Mouse (Mus musculus) heart, adult 11 months (tissue): ENCODE measurements around the gene Dapk2.

Experiments used
- DNase-seq: peaks from one replicate; pipeline ENCODE4 v3.0.0; 2022

Dapk2 gene

DNA sequence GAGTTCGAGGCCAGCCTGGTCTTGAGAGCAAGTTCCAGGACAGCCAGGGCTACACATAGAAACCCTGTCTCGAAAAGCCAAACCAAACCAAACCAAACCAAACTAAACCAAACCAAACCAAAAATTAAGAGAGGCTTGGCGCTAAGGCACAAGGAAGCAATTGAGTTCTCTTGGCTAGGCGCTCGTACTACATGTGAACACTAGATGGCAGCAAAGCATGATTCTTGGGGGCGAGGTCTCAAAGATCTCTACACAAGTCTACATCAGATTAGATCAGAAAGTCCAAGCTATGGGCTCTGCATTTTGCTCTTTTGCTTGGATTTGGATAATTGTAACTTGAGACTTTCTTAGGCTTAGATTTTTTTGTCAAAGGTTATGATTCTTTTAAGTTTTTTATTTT is 13.8 kb upstream of the Dapk2 start:
- DNase-seq = peak; percentile 87

DNA sequence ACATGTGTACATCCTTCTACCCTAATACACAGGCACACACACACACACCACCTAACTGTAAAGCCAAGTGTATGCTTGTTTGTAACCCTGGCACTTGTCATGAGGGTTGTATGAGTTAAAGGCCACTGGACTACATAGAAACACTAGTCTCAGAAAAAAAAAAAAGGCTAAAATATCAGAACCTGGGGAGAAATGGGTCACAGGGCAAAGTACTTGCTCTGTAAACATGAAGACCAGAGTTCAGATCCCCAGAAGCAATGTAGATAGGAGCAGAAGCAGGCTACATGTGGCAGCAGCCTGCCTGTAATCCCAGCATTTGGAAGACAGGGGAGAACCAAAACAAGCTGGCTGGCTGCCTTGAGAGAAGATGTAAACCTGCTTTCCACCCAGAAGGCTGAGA is 11.9 kb upstream of the Dapk2 start:
- no peak for DNase-seq

DNA sequence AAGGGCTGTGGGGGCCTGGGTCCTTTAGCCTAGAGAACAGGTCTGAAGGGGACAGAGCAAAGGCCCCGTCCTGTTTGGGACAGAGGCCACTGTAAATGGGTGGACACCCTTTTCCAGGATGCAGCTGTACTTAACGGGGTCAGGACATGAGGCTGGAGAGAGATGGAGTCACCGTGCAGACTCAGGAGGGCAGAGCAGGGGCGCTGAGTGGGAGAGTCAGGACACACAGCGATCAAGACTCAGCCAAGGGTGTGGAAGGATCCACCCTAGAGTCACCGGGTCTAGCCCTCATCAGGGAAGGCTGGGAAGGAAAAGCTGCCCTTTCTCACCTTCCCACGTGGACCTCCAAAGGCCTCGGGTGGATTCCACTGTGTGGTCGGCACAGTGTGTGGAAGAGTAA is 6.0 kb upstream of the Dapk2 start:
- DNase-seq = peak; percentile 93

DNA sequence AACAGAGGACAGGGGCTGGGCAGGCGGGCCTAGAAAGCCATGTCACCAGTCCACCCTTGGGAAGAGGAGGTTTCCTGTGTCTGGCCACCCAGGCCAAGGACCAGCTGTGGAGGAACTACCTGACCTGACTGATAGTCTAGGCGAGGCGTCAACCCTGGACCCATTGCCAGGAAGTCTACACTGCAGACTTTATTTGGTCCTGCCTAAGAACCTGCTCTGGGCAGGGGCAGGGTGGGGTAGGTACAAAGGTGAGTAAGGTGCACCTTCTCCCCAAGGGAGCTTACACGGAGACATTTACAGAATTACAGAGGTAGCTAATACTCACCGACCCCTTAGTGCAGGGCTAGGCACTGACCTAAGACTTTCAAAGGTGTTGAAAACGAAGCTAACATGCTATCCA is 4.4 kb upstream of the Dapk2 start:
- no peak for DNase-seq

DNA sequence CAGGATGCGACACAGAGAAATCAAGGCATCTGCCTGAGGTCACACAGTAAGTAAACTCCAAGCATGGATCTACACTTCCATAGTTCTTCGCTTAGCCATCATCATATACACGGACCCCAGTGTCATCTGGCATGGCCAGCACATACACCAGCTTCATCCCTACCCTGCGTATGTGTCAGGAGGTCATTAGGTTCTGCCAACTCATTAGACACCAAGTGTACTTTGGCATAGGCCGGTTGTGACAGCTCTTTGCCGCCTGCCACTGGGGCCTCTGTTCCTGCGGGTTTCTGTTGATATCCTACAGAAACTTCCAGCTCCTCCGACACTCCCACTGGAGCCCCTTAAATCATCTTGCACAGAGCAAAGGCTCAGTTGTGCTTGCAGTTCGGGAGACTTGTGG is 4.0 kb upstream of the Dapk2 start:
- no peak for DNase-seq

DNA sequence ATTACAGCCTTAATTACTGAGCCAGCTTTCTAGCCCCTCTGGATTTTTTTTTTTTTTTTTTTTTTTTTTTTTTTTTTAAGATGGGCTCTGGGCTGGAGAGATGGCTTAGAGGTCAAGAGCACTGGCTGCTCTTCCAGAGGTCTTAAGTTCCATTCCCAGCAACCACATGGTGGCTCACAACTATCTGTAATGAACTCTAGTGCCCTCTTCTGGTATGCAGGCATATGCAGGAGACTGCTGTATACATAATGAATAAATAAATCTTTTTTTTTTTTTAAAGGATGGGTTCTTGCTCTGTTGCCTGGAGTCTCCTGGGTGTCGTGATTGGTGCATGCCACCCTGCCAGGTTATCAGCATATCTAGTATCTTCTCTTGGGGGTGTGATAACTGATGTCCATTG is 2.5 kb upstream of the Dapk2 start:
- no peak for DNase-seq

- DNase-seq = peak; percentile 83
Measured at GRCm38 (mm10) chr9:66158885-66159430, 935 bp downstream of the Dapk2 start.

GRCm38 (mm10) chr9:66160155-66160554 is 2.1 kb downstream of the Dapk2 start:
- no peak for DNase-seq

GRCm38 (mm10) chr9:66162995-66163394 is 5.0 kb downstream of the Dapk2 start:
- peak; percentile 96 for DNase-seq

DNA sequence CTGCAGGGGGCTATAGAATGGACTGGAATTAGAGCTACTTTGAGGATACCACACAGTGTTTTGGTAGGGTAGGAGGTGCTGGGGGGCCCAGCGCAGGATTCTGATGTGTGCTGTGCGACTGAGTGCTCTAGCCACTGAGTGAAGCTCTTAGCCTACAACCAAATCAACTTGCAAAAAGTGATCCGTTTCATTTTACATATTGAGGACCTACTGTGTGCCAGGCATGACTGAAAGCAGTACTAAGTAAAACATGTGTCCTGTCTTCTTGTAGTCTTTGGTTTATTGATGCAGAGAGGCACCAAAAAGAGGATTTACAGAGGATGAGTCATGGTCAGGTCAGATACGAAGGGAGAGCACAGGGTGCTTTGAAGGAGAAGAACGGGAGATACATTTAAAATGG is 9.2 kb downstream of the Dapk2 start:
- no peak for DNase-seq

DNA sequence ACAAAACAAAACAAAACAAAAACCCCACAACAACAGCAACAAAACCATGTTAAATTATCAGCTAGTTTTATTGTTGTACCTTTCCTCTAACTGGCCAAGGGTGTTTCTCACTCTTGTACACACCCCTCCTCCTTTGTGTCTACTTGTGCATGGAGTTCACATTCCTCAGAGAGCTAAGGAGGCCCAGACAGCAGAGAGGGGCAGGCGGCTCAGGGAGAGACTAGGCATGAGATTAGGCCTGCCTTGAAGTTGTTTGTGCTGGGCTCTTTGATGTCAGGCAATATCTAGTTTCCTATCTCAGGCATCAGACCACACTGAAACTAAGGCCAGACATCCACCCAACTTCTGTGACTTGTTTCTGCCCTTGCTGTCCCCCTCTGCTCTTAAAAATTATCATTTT is 10.2 kb downstream of the Dapk2 start:
- no peak for DNase-seq

GRCm38 (mm10) chr9:66170506-66170905 is 12.5 kb downstream of the Dapk2 start:
- DNase-seq = no peak

GRCm38 (mm10) chr9:66171275-66171921 is 13.4 kb downstream of the Dapk2 start:
- no peak for DNase-seq

DNA sequence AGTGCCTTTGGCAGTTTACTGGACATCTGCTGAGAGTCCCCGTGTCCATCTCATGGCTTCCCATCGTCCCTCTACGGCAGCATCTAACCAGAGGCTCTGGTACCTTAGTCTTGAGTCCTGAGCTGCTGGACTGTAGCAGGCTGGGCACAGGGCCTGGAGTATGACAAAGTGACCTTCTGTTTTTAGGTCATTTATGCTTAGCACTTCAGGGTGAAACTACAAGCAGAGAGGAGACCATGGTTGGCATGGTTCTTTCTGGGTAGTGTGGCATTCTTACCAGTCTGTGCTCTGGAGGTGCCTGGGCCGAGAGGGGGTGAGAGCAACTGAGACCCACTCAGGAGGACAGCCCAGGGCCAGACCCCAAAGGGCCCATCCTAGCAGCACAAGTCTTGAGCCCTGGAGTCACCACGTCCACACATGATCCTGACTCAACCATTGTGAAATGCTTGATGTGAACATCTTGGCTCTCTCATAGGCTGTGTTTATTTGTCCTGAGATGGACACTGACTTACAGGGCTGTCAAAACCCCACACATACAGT is 15.4 kb downstream of the Dapk2 start:
- DNase-seq = no peak

- DNase-seq = no peak
Measured at GRCm38 (mm10) chr9:66174985-66175384, 17.0 kb downstream of the Dapk2 start.

- no peak for DNase-seq
Measured at GRCm38 (mm10) chr9:66177975-66178374, 20.0 kb downstream of the Dapk2 start.

GRCm38 (mm10) chr9:66179795-66180194 is 21.8 kb downstream of the Dapk2 start:
- DNase-seq = peak; percentile 97

GRCm38 (mm10) chr9:66181126-66181825 is 23.3 kb downstream of the Dapk2 start:
- no peak for DNase-seq

- DNase-seq = no peak
Measured at GRCm38 (mm10) chr9:66181826-66182678, 24.0 kb downstream of the Dapk2 start.

- no peak for DNase-seq
Measured at GRCm38 (mm10) chr9:66182679-66182993, 24.6 kb downstream of the Dapk2 start.

DNA sequence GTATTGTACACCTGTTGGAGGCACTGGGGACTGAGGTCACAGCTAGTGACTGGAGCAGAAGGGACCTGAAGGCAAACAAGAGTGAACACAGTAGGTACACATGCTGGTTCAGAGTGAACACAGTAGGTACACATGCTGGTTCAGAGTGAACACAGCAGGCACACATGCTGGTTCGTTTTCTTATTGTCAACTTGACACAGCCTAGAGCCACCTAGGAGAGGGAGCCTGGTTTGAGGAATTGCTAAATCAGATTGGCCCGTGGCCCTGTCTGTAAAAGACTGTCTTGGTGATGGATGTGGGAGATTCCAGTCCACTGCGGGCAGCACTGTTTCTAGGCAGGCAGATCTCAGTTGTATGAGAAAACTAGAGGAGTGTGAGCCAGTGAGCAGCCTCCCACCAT is 25.0 kb downstream of the Dapk2 start:
- DNase-seq = no peak

DNA sequence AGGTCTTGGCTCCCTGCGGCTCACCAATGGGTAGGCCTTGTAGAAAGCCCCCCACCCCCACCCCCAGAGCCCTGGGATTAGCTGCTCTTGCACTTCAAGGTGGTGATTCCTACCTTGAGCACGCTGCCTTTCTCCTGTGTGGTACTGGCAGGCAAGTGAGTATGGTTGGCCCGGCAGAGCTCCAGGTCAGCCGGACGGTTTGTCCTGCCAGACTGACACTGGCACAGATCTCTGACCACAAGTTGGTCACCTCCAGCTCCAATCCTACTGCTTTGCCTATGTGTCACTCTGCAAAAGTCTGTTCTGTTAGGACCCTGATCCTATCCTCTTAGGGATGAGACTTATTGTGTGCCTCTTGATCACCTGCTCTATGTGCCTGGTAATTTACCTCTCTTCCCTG is 26.5 kb downstream of the Dapk2 start:
- DNase-seq = peak; percentile 91

DNA sequence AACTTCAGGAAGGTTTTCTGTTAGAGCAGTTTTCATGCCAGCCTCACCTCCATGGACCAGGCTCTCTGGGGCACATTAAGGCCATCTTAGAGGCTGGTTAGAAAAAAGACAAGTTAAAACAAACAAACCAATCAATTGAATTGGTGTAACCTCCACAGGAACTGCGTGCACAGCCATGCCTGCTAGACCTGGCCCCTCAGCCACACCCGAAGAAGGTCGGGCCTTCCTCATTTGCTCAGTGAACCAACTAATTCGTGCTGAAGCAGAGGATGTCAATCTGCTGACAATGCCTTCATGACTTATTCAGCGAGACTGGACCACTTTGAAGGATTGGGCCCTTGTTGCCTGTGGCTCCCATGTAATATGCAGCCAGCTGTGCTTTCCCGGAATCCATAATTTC is 28.4 kb downstream of the Dapk2 start:
- no peak for DNase-seq

GRCm38 (mm10) chr9:66189026-66189425 is 31.0 kb downstream of the Dapk2 start:
- DNase-seq = no peak
